ENCODE assay signal across 34 mouse cellular contexts in genomic region chr14:49302271-49302857, GRCm38 (mm10). TPM values are rescaled to one million over a fixed set of nuclear protein-coding genes. Genes with fewer than 3 reads are reported as not detected.
DNase-seq lines count a peak whose midpoint lies in the region; ATAC-seq lines count a peak whose summit lies in the region.
"Had no signal": no experiment of that assay in that cellular context is flagged by ENCODE, and none has a peak within 500 bp of the region (broad histone marks: within the 10 kb centered on the region; RNA-seq: fewer than 3 reads in every experiment).

No protein-coding gene starts in this region.

- no peaks in the 10 kb centered on the region for H3K36me3 ChIP-seq in hindbrain, embryonic 10.5 days
- H3K36me3 ChIP-seq in hindbrain, embryonic 11.5 days (ENCODE audit: control insufficient read depth, insufficient read depth, low read length): no peaks in the 10 kb centered on the region
- H3K36me3 ChIP-seq in midbrain, embryonic 11.5 days (ENCODE audit: control insufficient read depth, insufficient read depth, low read length): no peaks in the 10 kb centered on the region
- H3K36me3 ChIP-seq in midbrain, embryonic 16.5 days (ENCODE audit: control insufficient read depth, insufficient read depth, low read length): no peaks in the 10 kb centered on the region
- H3K36me3 ChIP-seq: forebrain, embryonic 10.5 days; forebrain, embryonic 15.5 days; kidney, embryonic 15.5 days; liver, embryonic 12.5 days; neural tube, embryonic 15.5 days had no signal

- H3K9ac ChIP-seq in hindbrain, embryonic 11.5 days (ENCODE audit: low read depth, low read length): no peak overlapping the region
- no peak overlapping the region for H3K9ac ChIP-seq in midbrain, embryonic 11.5 days (ENCODE audit: low read length)
- H3K9ac ChIP-seq in midbrain, embryonic 16.5 days (ENCODE audit: low read depth, low read length): no peak overlapping the region
- H3K9ac ChIP-seq: forebrain, embryonic 15.5 days; kidney, embryonic 15.5 days; liver, embryonic 12.5 days; liver, postnatal 0 days; neural tube, embryonic 15.5 days had no signal

- DNase-seq in hindbrain, embryonic 10.5 days (ENCODE audit: low spot score): no peak
- DNase-seq in hindbrain, embryonic 11.5 days (ENCODE audit: low spot score): no peak
- peak; percentile 11 for DNase-seq in right cerebral cortex, postnatal 14 days
- no peak for DNase-seq in right cerebral cortex, adult 2 months (ENCODE audit: low spot score in 2 of 2)
- DNase-seq in midbrain, embryonic 11.5 days (ENCODE audit: low spot score, missing footprints): peak; percentile 91
- DNase-seq in gastrocnemius, postnatal 36 days: no peak
- DNase-seq: adrenal gland, adult 8-10 months; cerebellum, adult 11 months; cerebellum, adult 9-11 months; gastrocnemius, postnatal 25 days; heart, adult 18-20 months; heart, postnatal 4 days; kidney, adult 18-20 months; kidney, postnatal 36 days; liver, postnatal 0 days; lung, postnatal 36 days; retina, postnatal 1 day; thymus, postnatal 4 days had no signal

- no peak overlapping the region for H3K4me2 ChIP-seq in hindbrain, embryonic 11.5 days (replicated peaks; ENCODE audit: low read depth, low read length)
- H3K4me2 ChIP-seq in midbrain, embryonic 11.5 days: no peak overlapping the region
- H3K4me2 ChIP-seq in midbrain, embryonic 16.5 days (ENCODE audit: low read length): no peak overlapping the region
- H3K4me2 ChIP-seq: forebrain, embryonic 15.5 days; heart, embryonic 11.5 days; kidney, embryonic 15.5 days; liver, embryonic 12.5 days; neural tube, embryonic 15.5 days had no signal

- H3K4me3 ChIP-seq in hindbrain, embryonic 10.5 days: no peak overlapping the region
- H3K4me3 ChIP-seq in hindbrain, embryonic 11.5 days (ENCODE audit: low read depth, low read length): no peak overlapping the region
- H3K4me3 ChIP-seq in midbrain, embryonic 11.5 days (ENCODE audit: low read depth, low read length): no peak overlapping the region
- H3K4me3 ChIP-seq in midbrain, embryonic 16.5 days (ENCODE audit: low read depth, low read length): no peak overlapping the region
- H3K4me3 ChIP-seq: forebrain, embryonic 10.5 days; forebrain, embryonic 15.5 days; kidney, embryonic 15.5 days; layer of hippocampus, adult 2 months; left cerebral cortex, adult 2 months; liver, embryonic 12.5 days; megakaryocyte, embryonic 14.5 days; neural tube, embryonic 15.5 days had no signal

- H3K9me3 ChIP-seq in hindbrain, embryonic 10.5 days: no peaks in the 10 kb centered on the region
- H3K9me3 ChIP-seq in hindbrain, embryonic 11.5 days (ENCODE audit: control insufficient read depth, low read length): no peaks in the 10 kb centered on the region
- H3K9me3 ChIP-seq in midbrain, embryonic 11.5 days (ENCODE audit: control insufficient read depth, low read length): no peaks in the 10 kb centered on the region
- H3K9me3 ChIP-seq in midbrain, embryonic 16.5 days (replicated peaks; ENCODE audit: control insufficient read depth, low read length, poor library complexity, severe bottlenecking): no peaks in the 10 kb centered on the region
- H3K9me3 ChIP-seq: forebrain, embryonic 10.5 days; forebrain, embryonic 15.5 days; kidney, embryonic 15.5 days; liver, embryonic 12.5 days; neural tube, embryonic 15.5 days had no signal

- 39% methylated on average over 2 of the region's 2 CpGs for WGBS in hindbrain, embryonic 10.5 days
- 41% methylated on average over 2 of the region's 2 CpGs for WGBS in hindbrain, embryonic 11.5 days
- 41% methylated on average over 2 of the region's 2 CpGs for WGBS in midbrain, embryonic 11.5 days
- 38% methylated on average over 2 of the region's 2 CpGs for WGBS in midbrain, embryonic 16.5 days

- no peak for ATAC-seq in hindbrain, embryonic 11.5 days (ENCODE audit: low FRiP score)
- ATAC-seq in midbrain, embryonic 11.5 days (ENCODE audit: low FRiP score): peak; percentile 76
- ATAC-seq in midbrain, embryonic 16.5 days: peak; percentile 77
- no peak for ATAC-seq in megakaryocyte progenitor cell, adult 5-6 weeks (replicated peaks; ENCODE audit: poor library complexity)
- ATAC-seq: activated CD4-positive, CD25-positive, alpha-beta regulatory T cell, adult 4 months; forebrain, embryonic 15.5 days; liver, embryonic 12.5 days; liver, postnatal 0 days had no signal

- peaks cover 19% of the 10 kb centered on the region for H3K4me1 ChIP-seq in hindbrain, embryonic 10.5 days (replicated peaks)
- 0 out of 2 replicates have a peak, but pooled peaks cover 4% of the 10 kb centered on the region for H3K4me1 ChIP-seq in hindbrain, embryonic 11.5 days (replicated peaks; ENCODE audit: control insufficient read depth, insufficient read depth, low read length)
- peaks cover 4% of the 10 kb centered on the region; the same call in 1 of the 2 replicates for H3K4me1 ChIP-seq in midbrain, embryonic 11.5 days (ENCODE audit: control insufficient read depth, insufficient read depth, low read length)
- H3K4me1 ChIP-seq in midbrain, embryonic 16.5 days (ENCODE audit: control insufficient read depth, insufficient read depth, low read length): peaks cover 3% of the 10 kb centered on the region
- H3K4me1 ChIP-seq: kidney, embryonic 15.5 days; liver, embryonic 12.5 days; megakaryocyte, embryonic 14.5 days had no signal

- peak overlapping the region; percentile 43; the same call in 1 of the 2 replicates for H3K27ac ChIP-seq in hindbrain, embryonic 10.5 days
- no peak overlapping the region for H3K27ac ChIP-seq in hindbrain, embryonic 11.5 days (ENCODE audit: low read depth, low read length)
- H3K27ac ChIP-seq in midbrain, embryonic 11.5 days (ENCODE audit: low read depth, low read length): no peak overlapping the region
- no peak overlapping the region for H3K27ac ChIP-seq in midbrain, embryonic 16.5 days (ENCODE audit: low read length)
- H3K27ac ChIP-seq: forebrain, embryonic 10.5 days; forebrain, embryonic 15.5 days; kidney, embryonic 15.5 days; layer of hippocampus, adult 2 months; left cerebral cortex, adult 2 months; liver, embryonic 12.5 days; neural tube, embryonic 15.5 days had no signal

- intact Hi-C loops in gastrocnemius, postnatal 36 days (cut with DNase I): no loop called here

- no peaks in the 10 kb centered on the region for H3K27me3 ChIP-seq in hindbrain, embryonic 10.5 days (ENCODE audit: insufficient read depth, poor library complexity, severe bottlenecking)
- no peaks in the 10 kb centered on the region for H3K27me3 ChIP-seq in hindbrain, embryonic 11.5 days (ENCODE audit: control insufficient read depth, insufficient read depth, low read length)
- H3K27me3 ChIP-seq in midbrain, embryonic 11.5 days (ENCODE audit: control insufficient read depth, insufficient read depth, low read length): no peaks in the 10 kb centered on the region
- no peaks in the 10 kb centered on the region for H3K27me3 ChIP-seq in midbrain, embryonic 16.5 days (ENCODE audit: control insufficient read depth, insufficient read depth, low read depth, low read length)
- H3K27me3 ChIP-seq: forebrain, embryonic 15.5 days; kidney, embryonic 15.5 days; liver, embryonic 12.5 days; megakaryocyte, embryonic 14.5 days; neural tube, embryonic 15.5 days had no signal

RNA-seq across cellular contexts. Expression of gene ccdc198, which starts 57.1 kb away (rescaled TPM):
- 0.14 TPM in 1 of 2 replicates, not detected in the other for polyA plus RNA-seq in hindbrain, embryonic 10.5 days (2016; fragmentation: Nextera tagmentation; extraction: Ambion mirVana)
- polyA plus RNA-seq in hindbrain, embryonic 11.5 days (2014; fragmentation: Nextera tagmentation; extraction: Ambion mirVana): 0.14 and 1.3 TPM in 2 replicates
- polyA plus RNA-seq in midbrain, embryonic 11.5 days (2014; fragmentation: Nextera tagmentation; extraction: Ambion mirVana): 0.10 TPM in 1 of 2 replicates, not detected in the other
- polyA plus RNA-seq in midbrain, embryonic 16.5 days (2015; fragmentation: Nextera tagmentation; extraction: Ambion mirVana): 0.06 and 0.08 TPM in 2 replicates
- not detected for total RNA-seq in gastrocnemius, postnatal 36 days (2021)
- total RNA-seq in megakaryocyte progenitor cell, adult 5-6 weeks (2015): not detected in 2 replicates
- not detected in 2 replicates for total RNA-seq in megakaryocyte progenitor cell, adult 5-6 weeks (2017)
- total RNA-seq: adrenal gland, adult 8-10 months; gastrocnemius, adult 18-20 months; gastrocnemius, postnatal 25 days; heart, adult 18-20 months; heart, postnatal 4 days; layer of hippocampus, adult 2 months; layer of hippocampus, postnatal 14 days; left cerebral cortex, adult 2 months; left cerebral cortex, postnatal 36 days had no signal
- polyA plus RNA-seq: activated CD4-positive, CD25-positive, alpha-beta regulatory T cell, adult 4 months; limb, embryonic 14.5 days had no signal

Comparison
In these comparisons a context has a peak if more than half of its experiments do, and no peak if none do; other contexts are left out.
1. DNase-seq: peak in right cerebral cortex, postnatal 14 days (single experiment) and midbrain, embryonic 11.5 days (single experiment); none in hindbrain, embryonic 10.5 days (single experiment), hindbrain, embryonic 11.5 days (single experiment), right cerebral cortex, adult 2 months (0 of 2) and gastrocnemius, postnatal 36 days (0 of 2).
2. ATAC-seq: peak in midbrain, embryonic 11.5 days (single experiment) and midbrain, embryonic 16.5 days (single experiment); none in hindbrain, embryonic 11.5 days (single experiment) and megakaryocyte progenitor cell, adult 5-6 weeks (single experiment).